Mouse (Mus musculus) small intestine, adult 2 months (tissue): ENCODE data around the gene Snrnp25. TPM values are rescaled to one million over a fixed set of nuclear protein-coding genes. Genes with fewer than 3 reads are reported as not detected.

ENCODE experiments used
- H3K27ac ChIP-seq: fragments of 200-500 bp; 2 replicates; pipeline ENCODE4 v1.5.1; 2012; ENCODE audit warnings: low read depth, low read length, control low read depth, inconsistent platforms; ENCODE audit not compliant: insufficient read depth
- H3K27me3 ChIP-seq: fragments of 200-500 bp; 2 replicates; pipeline ENCODE4 v1.6.1; 2012; ENCODE audit warnings: mild to moderate bottlenecking, moderate library complexity, low read length, inconsistent platforms; ENCODE audit not compliant: control insufficient read depth, insufficient read depth
- H3K36me3 ChIP-seq: fragments of 200-500 bp; 2 replicates; pipeline ENCODE4 v1.6.1; 2012; ENCODE audit warnings: mild to moderate bottlenecking, low read length, control low read depth, inconsistent platforms; ENCODE audit not compliant: control insufficient read depth, insufficient read depth
- H3K4me1 ChIP-seq: fragments of 200-500 bp; 2 replicates; pipeline ENCODE4 v1.6.1; 2012; ENCODE audit warnings: low read length, inconsistent platforms, mixed read lengths; ENCODE audit not compliant: control insufficient read depth, insufficient read depth, insufficient read length
- H3K4me3 ChIP-seq: fragments of 200-500 bp; 2 replicates; pipeline ENCODE4 v1.5.1; 2012; ENCODE audit warnings: low read depth, mild to moderate bottlenecking, control low read depth, inconsistent platforms, low read length, moderate library complexity
- CTCF ChIP-seq: fragments of 200-500 bp; IDR thresholded peaks from 2 replicates; pipeline ENCODE4 v1.5.1; 2012; ENCODE audit warnings: low read depth, mild to moderate bottlenecking, control low read depth, inconsistent platforms, low read length, moderate library complexity, mixed read lengths; ENCODE audit not compliant: insufficient replicate concordance, insufficient read length; ENCODE audit errors: extremely low read depth
- POLR2A ChIP-seq: fragments of 200-500 bp; IDR thresholded peaks from 2 replicates; pipeline ENCODE4 v1.6.1; 2012; ENCODE audit warnings: low read depth, mild to moderate bottlenecking, control low read depth, inconsistent platforms, low read length, moderate library complexity
- WGBS: fragments of 180-500 bp; shearing (Covaris S2); methylation state at CpG from one replicate; pipeline ENCODE4 v1.1.7; 2018; 5-methylcytosine and 5-hydroxymethylcytosine counted together
- polyA plus RNA-seq: library from polyadenylated mRNA; depleted of rRNA; stranded (reverse); fragments of >200 nt; gene quantifications from 2 replicates; pipeline ENCODE4 v1.2.3, GENCODE M21; 2012

Gene Snrnp25
- polyA plus RNA-seq, 1 experiment, result 22.5 TPM

- Histone ChIP-seq H3K27ac (peak overlapping the region; percentile 57), H3K4me3 (peak overlapping the region; percentile 74), H3K4me1 (peaks cover 29% of the 10 kb centered on the region), H3K36me3 (no peaks in the 10 kb centered on the region), H3K27me3 (no peaks in the 10 kb centered on the region)
- TF ChIP-seq CTCF, result no peak
- peak; percentile 23; the same call in 1 of the 2 replicates for TF ChIP-seq POLR2A
- under 1% methylated on average over 44 of the region's 46 CpGs for WGBS
Observed at GRCm38 (mm10) chr11:32221225-32221950, 16.2 kb downstream of the Snrnp25 start.

- Histone ChIP-seq H3K36me3 (no peaks in the 10 kb centered on the region), H3K4me3 (peak within 1 kb of the TSS; percentile 74), H3K4me1 (peaks cover 29% of the 10 kb centered on the region), H3K27me3 (no peaks in the 10 kb centered on the region), H3K27ac (peak within 1 kb of the TSS; percentile 57)
- under 1% methylated on average over 70 of the region's 72 CpGs for WGBS
- no peak for TF ChIP-seq CTCF
- TF ChIP-seq POLR2A, result no peak
Observed at GRCm38 (mm10) chr11:32221951-32222409, 16.8 kb downstream of the Snrnp25 start, which contains the start of gene Rhbdf1. Rhbdf1 (minus strand) TSS chr11:32222300.

- Histone ChIP-seq H3K27me3 (no peaks in the 10 kb centered on the region), H3K4me1 (peaks cover 31% of the 10 kb centered on the region), H3K27ac (peak overlapping the region; percentile 33), H3K36me3 (no peaks in the 10 kb centered on the region), H3K4me3 (peak overlapping the region; percentile 74)
- no peak for TF ChIP-seq CTCF
- no peak for TF ChIP-seq POLR2A
- 5% methylated on average over 21 of the region's 21 CpGs for WGBS
Observed at GRCm38 (mm10) chr11:32222570-32223194, 17.5 kb downstream of the Snrnp25 start.

- H3K36me3 ChIP-seq, result no peaks in the 10 kb centered on the region
- 70% methylated on average over 4 of the region's 4 CpGs for WGBS
- H3K27ac ChIP-seq, result no peak overlapping the region
- H3K4me3 ChIP-seq, result no peak overlapping the region
- no peaks in the 10 kb centered on the region for H3K27me3 ChIP-seq
- peaks cover 31% of the 10 kb centered on the region for H3K4me1 ChIP-seq
- TF ChIP-seq POLR2A (no peak), CTCF (0 out of 2 replicates have a peak, but pooled peaks have one; percentile 6)
Observed at GRCm38 (mm10) chr11:32223297-32223967, 18.2 kb downstream of the Snrnp25 start.

DNA sequence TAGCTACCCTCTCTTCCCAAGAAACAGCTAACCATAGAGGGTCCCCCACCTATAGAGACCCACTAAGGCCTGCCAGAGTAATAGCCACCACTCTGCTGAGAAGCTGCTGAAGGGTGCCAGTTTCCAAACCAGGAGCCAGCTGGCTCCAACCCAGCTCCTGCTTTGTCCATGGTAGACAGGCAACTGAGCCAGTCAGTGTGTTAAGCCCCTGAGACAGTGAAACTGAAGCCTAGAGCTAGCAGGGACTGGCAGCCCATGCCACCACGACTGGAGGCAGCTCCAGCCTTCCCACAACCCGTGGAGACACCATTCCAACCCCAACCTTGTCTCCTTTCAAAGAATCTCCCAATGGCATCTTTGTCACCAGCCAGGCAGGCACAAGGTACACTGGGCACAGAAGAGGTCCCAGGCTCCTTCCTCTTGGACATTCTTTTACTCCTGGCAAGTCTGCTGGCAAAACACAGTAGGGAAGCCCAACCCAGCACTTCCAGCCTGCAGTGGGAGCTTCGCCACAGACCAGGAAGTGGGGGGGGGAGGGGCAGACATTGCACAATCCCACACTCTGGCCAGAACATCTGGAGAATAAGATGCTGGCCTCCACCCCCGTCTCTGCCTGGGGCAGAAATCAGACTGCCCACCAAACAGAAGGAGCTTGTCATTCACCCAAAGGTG is 19.4 kb downstream of the Snrnp25 start:
- TF ChIP-seq CTCF, result no peak
- no peak for TF ChIP-seq POLR2A
- Histone ChIP-seq H3K27ac (peak overlapping the region; percentile 71), H3K4me1 (peaks cover 31% of the 10 kb centered on the region), H3K4me3 (no peak overlapping the region), H3K36me3 (no peaks in the 10 kb centered on the region), H3K27me3 (no peaks in the 10 kb centered on the region)
- WGBS, result 2% methylated on average over 4 of the region's 4 CpGs

GRCm38 (mm10) chr11:32225222-32226104 is 20.2 kb downstream of the Snrnp25 start:
- Histone ChIP-seq H3K27ac (peak overlapping the region; percentile 71), H3K4me1 (peaks cover 31% of the 10 kb centered on the region), H3K4me3 (no peak overlapping the region), H3K36me3 (peaks cover 3% of the 10 kb centered on the region; the same call in 1 of the 2 replicates), H3K27me3 (no peaks in the 10 kb centered on the region)
- no peak for TF ChIP-seq POLR2A
- no peak for TF ChIP-seq CTCF
- 38% methylated on average over 7 of the region's 7 CpGs for WGBS
